17 mouse cellular contexts compared by ENCODE assay signal in genomic region chr1:64519901-64520300, GRCm38 (mm10).
"Had no signal": no experiment of that assay in that cellular context is flagged by ENCODE, and none has a peak within 500 bp of the region (broad histone marks: within the 10 kb centered on the region; RNA-seq: fewer than 3 reads in every experiment).

No protein-coding gene starts in this region.

- DNase-seq: kidney, adult 18-20 months; kidney, postnatal 10 days; kidney, postnatal 4 days; right cerebral cortex, postnatal 14 days; thymus, adult 2 months; thymus, postnatal 25 days had no signal

- H3K4me2 ChIP-seq: intestine, embryonic 15.5 days; limb, embryonic 12.5 days; liver, embryonic 11.5 days; liver, embryonic 15.5 days; midbrain, embryonic 11.5 days; midbrain, embryonic 15.5 days; neural tube, embryonic 12.5 days; stomach, embryonic 15.5 days had no signal

- ATAC-seq: intestine, embryonic 15.5 days; midbrain, embryonic 15.5 days had no signal

- H3K27me3 ChIP-seq: intestine, embryonic 15.5 days; limb, embryonic 12.5 days; liver, embryonic 15.5 days; megakaryocyte, embryonic 14.5 days; midbrain, embryonic 15.5 days; neural tube, embryonic 12.5 days; stomach, embryonic 15.5 days had no signal

- H3K9ac ChIP-seq: intestine, embryonic 15.5 days; limb, embryonic 12.5 days; liver, embryonic 15.5 days; midbrain, embryonic 15.5 days; neural tube, embryonic 12.5 days; stomach, embryonic 15.5 days had no signal

- H3K36me3 ChIP-seq: intestine, embryonic 15.5 days; limb, embryonic 12.5 days; liver, embryonic 15.5 days; midbrain, embryonic 15.5 days; neural tube, embryonic 12.5 days; stomach, embryonic 15.5 days had no signal

- H3K9me3 ChIP-seq: intestine, embryonic 15.5 days; limb, embryonic 12.5 days; liver, embryonic 15.5 days; midbrain, embryonic 15.5 days; neural tube, embryonic 12.5 days; stomach, embryonic 15.5 days had no signal

- H3K4me1 ChIP-seq: intestine, embryonic 15.5 days; liver, embryonic 15.5 days; midbrain, embryonic 15.5 days; neural tube, embryonic 12.5 days; stomach, embryonic 15.5 days had no signal

- H3K27ac ChIP-seq: intestine, embryonic 15.5 days; layer of hippocampus, adult 2 months; limb, embryonic 12.5 days; liver, embryonic 15.5 days; macrophage; midbrain, embryonic 15.5 days; neural tube, embryonic 12.5 days; stomach, embryonic 15.5 days had no signal

- H3K4me3 ChIP-seq: intestine, embryonic 15.5 days; layer of hippocampus, adult 2 months; limb, embryonic 12.5 days; liver, embryonic 15.5 days; megakaryocyte, embryonic 14.5 days; midbrain, embryonic 15.5 days; neural tube, embryonic 12.5 days; stomach, embryonic 15.5 days had no signal
